Mouse (Mus musculus) erythroblast, embryonic 14.5 days (primary cell): ENCODE results near the gene Tent5c.

Source experiments
- GATA1 ChIP-seq: IDR thresholded peaks from 2 replicates; pipeline ENCODE4 v1.6.1; 2012; ENCODE audit warnings: low read length, inconsistent platforms, mixed read lengths
- TAL1 ChIP-seq: IDR thresholded peaks from 3 replicates; pipeline ENCODE4 v1.6.1; 2012; ENCODE audit warnings: low read length, inconsistent platforms, mixed read lengths

GRCm38 (mm10) chr3:100515754-100516141, 26.6 kb upstream of the Tent5c start:
- TF ChIP-seq GATA1 (no peak), TAL1 (no peak)
